8 mouse cellular contexts compared by ENCODE assay signal in the genomic region with DNA sequence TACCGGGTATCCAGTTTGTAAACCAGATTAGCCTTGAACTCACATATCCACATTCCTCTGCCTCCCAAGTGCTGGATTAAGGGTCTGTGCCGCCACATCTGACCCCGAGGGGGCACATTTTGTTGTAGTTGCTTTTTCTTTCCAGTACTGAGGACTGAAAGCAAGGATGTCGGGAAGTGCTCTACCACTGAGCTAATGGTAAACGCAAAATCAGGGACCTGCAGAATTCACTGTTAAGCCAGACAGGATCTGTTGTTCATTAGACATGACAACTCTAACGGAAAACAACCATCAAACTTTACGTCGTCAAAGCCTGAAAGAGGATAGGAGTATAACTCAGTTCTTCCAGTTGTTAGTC. TPM values are rescaled to one million over a fixed set of nuclear protein-coding genes. Genes with fewer than 3 reads are reported as not detected.
DNase-seq lines count a peak whose midpoint lies in the region; ATAC-seq and TF ChIP-seq lines count a peak whose summit lies in the region.

No protein-coding gene starts in this region.

- H3K9ac ChIP-seq in kidney, embryonic 16.5 days (replicated peaks; ENCODE audit: low read length): peak overlapping the region; percentile 63
- H3K9ac ChIP-seq in heart, postnatal 0 days (replicated peaks; ENCODE audit: low read depth, low read length): peak overlapping the region; percentile 91; the same call in 1 of the 2 replicates
- H3K9ac ChIP-seq in liver, embryonic 16.5 days (ENCODE audit: low read depth, low read length): peak overlapping the region; percentile 67

- H3K27me3 ChIP-seq in kidney, embryonic 16.5 days (ENCODE audit: insufficient read depth, low read length): no peaks in the 10 kb centered on the region
- H3K27me3 ChIP-seq in heart, postnatal 0 days (ENCODE audit: control insufficient read depth, insufficient read depth, low read length): no peaks in the 10 kb centered on the region
- H3K27me3 ChIP-seq in liver, embryonic 16.5 days (ENCODE audit: control insufficient read depth, insufficient read depth, low read depth, low read length): no peaks in the 10 kb centered on the region

- H3K4me2 ChIP-seq in kidney, embryonic 16.5 days (replicated peaks; ENCODE audit: low read depth, low read length): peak overlapping the region; percentile 66
- H3K4me2 ChIP-seq in heart, postnatal 0 days (ENCODE audit: low read depth, low read length): peak overlapping the region; percentile 65
- peak overlapping the region; percentile 96 for H3K4me2 ChIP-seq in liver, embryonic 16.5 days (ENCODE audit: low read depth, low read length)

- H3K4me3 ChIP-seq in kidney, embryonic 16.5 days (ENCODE audit: low read length): peak overlapping the region; percentile 97
- peak overlapping the region; percentile 77 for H3K4me3 ChIP-seq in bone marrow macrophage, adult 2 months (ENCODE audit: insufficient read depth, low read length)
- peak overlapping the region; percentile 93 for H3K4me3 ChIP-seq in heart, postnatal 0 days (ENCODE audit: low read depth, low read length)
- H3K4me3 ChIP-seq in liver, embryonic 16.5 days (ENCODE audit: low read depth, low read length): peak overlapping the region; percentile 83

- 4% methylated on average over 8 of the region's 8 CpGs for WGBS in kidney, embryonic 16.5 days
- WGBS in heart, postnatal 0 days: 2% methylated on average over 8 of the region's 8 CpGs
- 3% methylated on average over 8 of the region's 8 CpGs for WGBS in liver, embryonic 16.5 days (ENCODE audit: insufficient replicate concordance)

- ATAC-seq in kidney, embryonic 16.5 days (ENCODE audit: low FRiP score, low TSS enrichment): peak; percentile 47; the same call in 1 of the 2 replicates
- peak; percentile 15 for ATAC-seq in heart, postnatal 0 days (ENCODE audit: insufficient read depth, low read depth)
- peak; percentile 0; the same call in 1 of the 2 replicates for ATAC-seq in liver, embryonic 16.5 days (ENCODE audit: low read depth)

- H3K27ac ChIP-seq in kidney, embryonic 16.5 days (ENCODE audit: low read length): peak overlapping the region; percentile 86
- peak overlapping the region; percentile 83 for H3K27ac ChIP-seq in bone marrow macrophage, adult 2 months (ENCODE audit: insufficient read depth, low read depth, low read length)
- peak overlapping the region; percentile 92 for H3K27ac ChIP-seq in heart, postnatal 0 days (ENCODE audit: low read depth)
- peak overlapping the region; percentile 79 for H3K27ac ChIP-seq in liver, embryonic 16.5 days (ENCODE audit: low read length)

- H3K9me3 ChIP-seq in kidney, embryonic 16.5 days (ENCODE audit: low read length): no peaks in the 10 kb centered on the region
- H3K9me3 ChIP-seq in heart, postnatal 0 days (replicated peaks; ENCODE audit: control insufficient read depth, low read length): no peaks in the 10 kb centered on the region
- no peaks in the 10 kb centered on the region for H3K9me3 ChIP-seq in liver, embryonic 16.5 days (replicated peaks; ENCODE audit: control insufficient read depth, low read length)

- peaks cover 17% of the 10 kb centered on the region for H3K36me3 ChIP-seq in kidney, embryonic 16.5 days (ENCODE audit: insufficient read depth, low read length)
- peaks cover 23% of the 10 kb centered on the region for H3K36me3 ChIP-seq in heart, postnatal 0 days (replicated peaks; ENCODE audit: control insufficient read depth, insufficient read depth, low read length)
- peaks cover 10% of the 10 kb centered on the region for H3K36me3 ChIP-seq in liver, embryonic 16.5 days (ENCODE audit: control insufficient read depth, insufficient read depth)

- TF ChIP-seq CTCF in bone marrow macrophage, adult 2 months (IDR thresholded peaks at IDR 0.05; ENCODE audit: low read depth, low read length): no peak
- 0 out of 2 replicates have a peak, but pooled peaks have one; percentile 6 for TF ChIP-seq CTCF in heart, postnatal 0 days (IDR thresholded peaks at IDR 0.05; ENCODE audit: low read depth)

- TF ChIP-seq POLR2A in bone marrow macrophage, adult 2 months (IDR thresholded peaks at IDR 0.05; ENCODE audit: borderline replicate concordance, low read depth, low read length): no peak

- peaks cover 10% of the 10 kb centered on the region for H3K4me1 ChIP-seq in kidney, embryonic 16.5 days (ENCODE audit: insufficient read depth, low read length)
- peaks cover 11% of the 10 kb centered on the region for H3K4me1 ChIP-seq in bone marrow macrophage, adult 2 months (ENCODE audit: control insufficient read depth, insufficient read depth, low read length)
- peaks cover 14% of the 10 kb centered on the region for H3K4me1 ChIP-seq in heart, postnatal 0 days (ENCODE audit: control insufficient read depth, insufficient read depth)
- peaks cover 17% of the 10 kb centered on the region for H3K4me1 ChIP-seq in liver, embryonic 16.5 days (ENCODE audit: control insufficient read depth, low read depth, low read length)

- TF ChIP-seq EP300 in heart, postnatal 0 days (IDR thresholded peaks at IDR 0.05; ENCODE audit: low read depth): no peak

- no peak for DNase-seq in kidney, adult 11 months
- no peak for DNase-seq in heart, postnatal 0 days (ENCODE audit: low spot score)
- DNase-seq in frontal cortex, postnatal 14 days (ENCODE audit: low spot score in 2 of 2): no peak
- DNase-seq in kidney, postnatal 10 days: no peak
- no peak for DNase-seq in layer of hippocampus, postnatal 14 days (ENCODE audit: low spot score in 2 of 2)

RNA-seq across cellular contexts. Expression of a gene that starts 0.4 kb away (rescaled TPM):
- polyA plus RNA-seq in kidney, embryonic 16.5 days (2015; fragmentation: Nextera tagmentation; extraction: Ambion mirVana): 240 and 244 TPM in 2 replicates
- polyA plus RNA-seq in bone marrow macrophage, adult 2 months (2012; ENCODE audit: insufficient read depth, insufficient read length, missing spikeins): 106 and 108 TPM in 2 replicates
- total RNA-seq in heart, postnatal 0 days (2014; rRNA removed; ENCODE audit: low replicate concordance): 181 and 206 TPM in 2 replicates
- polyA plus RNA-seq in heart, postnatal 0 days (2015; fragmentation: Nextera tagmentation; extraction: Ambion mirVana): 246 and 266 TPM in 2 replicates
- 109 and 117 TPM in 2 replicates for polyA plus RNA-seq in liver, embryonic 16.5 days (2015; fragmentation: Nextera tagmentation; extraction: Ambion mirVana)
- total RNA-seq in layer of hippocampus, postnatal 14 days (2021): 100 to 1,000 TPM; 134 to 139 TPM

RNA-seq across cellular contexts. Expression of a gene that starts 39.1 kb away (rescaled TPM):
- 6.5 and 7.0 TPM in 2 replicates for polyA plus RNA-seq in kidney, embryonic 16.5 days (2015; fragmentation: Nextera tagmentation; extraction: Ambion mirVana)
- not detected in 2 replicates for polyA plus RNA-seq in bone marrow macrophage, adult 2 months (2012; ENCODE audit: insufficient read depth, insufficient read length, missing spikeins)
- total RNA-seq in heart, postnatal 0 days (2014; rRNA removed; ENCODE audit: low replicate concordance): 15.5 and 18.7 TPM in 2 replicates
- polyA plus RNA-seq in heart, postnatal 0 days (2015; fragmentation: Nextera tagmentation; extraction: Ambion mirVana): 23.7 and 28.1 TPM in 2 replicates
- polyA plus RNA-seq in liver, embryonic 16.5 days (2015; fragmentation: Nextera tagmentation; extraction: Ambion mirVana): 1.5 and 1.6 TPM in 2 replicates
- 100 to 1,000 TPM; 172 to 176 TPM for total RNA-seq in layer of hippocampus, postnatal 14 days (2021)

RNA-seq across cellular contexts. Expression of a gene that starts 58.0 kb away (rescaled TPM):
- polyA plus RNA-seq in kidney, embryonic 16.5 days (2015; fragmentation: Nextera tagmentation; extraction: Ambion mirVana): 46.8 and 50.2 TPM in 2 replicates
- 16.7 and 24.8 TPM in 2 replicates for polyA plus RNA-seq in bone marrow macrophage, adult 2 months (2012; ENCODE audit: insufficient read depth, insufficient read length, missing spikeins)
- total RNA-seq in heart, postnatal 0 days (2014; rRNA removed; ENCODE audit: low replicate concordance): 19.5 and 28.3 TPM in 2 replicates
- polyA plus RNA-seq in heart, postnatal 0 days (2015; fragmentation: Nextera tagmentation; extraction: Ambion mirVana): 16.4 and 17.8 TPM in 2 replicates
- 15.7 TPM in 2 replicates for polyA plus RNA-seq in liver, embryonic 16.5 days (2015; fragmentation: Nextera tagmentation; extraction: Ambion mirVana)
- total RNA-seq in layer of hippocampus, postnatal 14 days (2021): 10 to 100 TPM; 31.3 to 38.8 TPM

RNA-seq across cellular contexts. Expression of a gene that starts 58.1 kb away (rescaled TPM):
- 246 and 251 TPM in 2 replicates for polyA plus RNA-seq in kidney, embryonic 16.5 days (2015; fragmentation: Nextera tagmentation; extraction: Ambion mirVana)
- polyA plus RNA-seq in bone marrow macrophage, adult 2 months (2012; ENCODE audit: insufficient read depth, insufficient read length, missing spikeins): 84.0 and 102 TPM in 2 replicates
- total RNA-seq in heart, postnatal 0 days (2014; rRNA removed; ENCODE audit: low replicate concordance): 556 and 596 TPM in 2 replicates
- 620 and 652 TPM in 2 replicates for polyA plus RNA-seq in heart, postnatal 0 days (2015; fragmentation: Nextera tagmentation; extraction: Ambion mirVana)
- 143 and 146 TPM in 2 replicates for polyA plus RNA-seq in liver, embryonic 16.5 days (2015; fragmentation: Nextera tagmentation; extraction: Ambion mirVana)
- 100 to 1,000 TPM; 226 to 232 TPM for total RNA-seq in layer of hippocampus, postnatal 14 days (2021)
